Mouse (Mus musculus) intestine, embryonic 14.5 days (tissue): ENCODE measurements around the gene Lrrc4b. TPM values are rescaled to one million over a fixed set of nuclear protein-coding genes. Genes with fewer than 3 reads are reported as not detected.

Experiments
- ATAC-seq: fragments of 200-750 bp; cut with Nextera tagmentation; replicated peaks from 2 replicates; pipeline ENCODE4 v1.8.0; 2017; ENCODE audit warnings: low read depth, moderate number of reproducible peaks, moderate TSS enrichment, moderate library complexity; ENCODE audit not compliant: low FRiP score, low TSS enrichment
- DNase-seq: peaks from one replicate; pipeline ENCODE4 v3.0.0-alpha.2; 2018; ENCODE audit warnings: low spot score
- H3K27ac ChIP-seq: fragments of 300-500 bp; sonication (generic); 2 replicates; pipeline ENCODE4 v1.5.1; 2014; ENCODE audit warnings: low read depth, mild to moderate bottlenecking, control low read depth
- H3K27me3 ChIP-seq: fragments of 300-500 bp; sonication (generic); replicated peaks from 2 replicates; pipeline ENCODE4 v1.6.1; 2014; ENCODE audit warnings: low read length, control low read depth; ENCODE audit not compliant: control insufficient read depth, insufficient read depth
- H3K36me3 ChIP-seq: fragments of 300-500 bp; sonication (generic); 2 replicates; pipeline ENCODE4 v1.6.1; 2014; ENCODE audit warnings: low read length, control low read depth; ENCODE audit not compliant: control insufficient read depth, insufficient read depth
- H3K4me1 ChIP-seq: fragments of 300-500 bp; sonication (generic); replicated peaks from 2 replicates; pipeline ENCODE4 v1.6.1; 2014; ENCODE audit warnings: low read length, control low read depth, mixed read lengths; ENCODE audit not compliant: control insufficient read depth, insufficient read depth
- H3K4me2 ChIP-seq: fragments of 300-500 bp; sonication (generic); 2 replicates; pipeline ENCODE4 v1.6.1; 2014; ENCODE audit warnings: low read length
- H3K4me3 ChIP-seq: fragments of 300-500 bp; sonication (generic); 2 replicates; pipeline ENCODE4 v1.5.1; 2014; ENCODE audit warnings: low read depth, low read length, control low read depth, mixed read lengths
- H3K9ac ChIP-seq: fragments of 300-500 bp; sonication (generic); 2 replicates; pipeline ENCODE4 v1.6.1; 2014; ENCODE audit warnings: mild to moderate bottlenecking, low read length
- H3K9me3 ChIP-seq: fragments of 300-500 bp; sonication (generic); 2 replicates; pipeline ENCODE4 v1.6.1; 2016; ENCODE audit warnings: low read length, control low read depth; ENCODE audit not compliant: control insufficient read depth
- microRNA-seq: library from miRNA; unstranded; fragments of <30 nt; microRNA quantifications from one replicate; pipeline ENCODE4, GENCODE M21; 2016
- polyA plus RNA-seq: library from polyadenylated mRNA; unstranded; fragments of >200 nt; fragmentation: Nextera tagmentation; extraction: Ambion mirVana; gene quantifications from 2 replicates; pipeline ENCODE4 v1.2.1, GENCODE M21; 2014

Gene Lrrc4b
- polyA plus RNA-seq, 1 experiment from 2014 or later: 1.3 TPM

- Histone ChIP-seq H3K9ac (no peak overlapping the region), H3K4me3 (no peak overlapping the region)
Observed at GRCm38 (mm10) chr7:44507491-44507890, 78.7 kb downstream of the Lrrc4b start.

More at GRCm38 (mm10) chr7:44507491-44507890, 78.7 kb downstream of the Lrrc4b start:
- ATAC-seq (no peak), DNase-seq (no peak)
- Histone ChIP-seq H3K27ac (no peak overlapping the region), H3K9me3 (0 out of 2 replicates have a peak, but pooled peaks cover 3% of the 10 kb centered on the region), H3K36me3 (no peaks in the 10 kb centered on the region), H3K27me3 (0 out of 2 replicates have a peak, but pooled peaks cover 6% of the 10 kb centered on the region), H3K4me2 (no peak overlapping the region), H3K4me1 (no peaks in the 10 kb centered on the region)

Small RNAs within 50 kb of the gene (microRNA-seq; reads per million reads assigned to microRNA genes)
- 0.76 reads per million for gene Mir7052

Other genes starting within 250 kb of the Lrrc4b start
- not detected in 2 replicates for gene Klk1b24, start 240.8 kb upstream of the Lrrc4b start, polyA plus RNA-seq
- not detected in 2 replicates for gene Klk1b3, start 230.8 kb upstream of the Lrrc4b start, polyA plus RNA-seq
- not detected in 2 replicates for gene Klk1b4, start 221.6 kb upstream of the Lrrc4b start, polyA plus RNA-seq
- gene Klk1b5, start 213.1 kb upstream of the Lrrc4b start, polyA plus RNA-seq: not detected in 2 replicates
- 0.39 and 1.8 TPM in 2 replicates for gene Klk1, start 203.7 kb upstream of the Lrrc4b start, polyA plus RNA-seq
- not detected in 2 replicates for gene Gm36864, start 192.8 kb upstream of the Lrrc4b start, polyA plus RNA-seq
- gene 1700028J19Rik, start 182.3 kb upstream of the Lrrc4b start, polyA plus RNA-seq: 1.1 and 1.6 TPM in 2 replicates
- 124 and 129 TPM in 2 replicates for gene 2410002F23Rik, start 182.3 kb upstream of the Lrrc4b start, polyA plus RNA-seq
- gene Acp4, start 171.6 kb upstream of the Lrrc4b start, polyA plus RNA-seq: not detected in 2 replicates
- gene Gm15517, start 167.6 kb upstream of the Lrrc4b start, polyA plus RNA-seq: not detected in 2 replicates
- gene Clec11a, start 122.1 kb upstream of the Lrrc4b start, polyA plus RNA-seq: 5.4 and 6.3 TPM in 2 replicates
- 3.0 and 3.3 TPM in 2 replicates for gene Shank1, start 118.8 kb upstream of the Lrrc4b start, polyA plus RNA-seq
- 1.6 and 1.7 TPM in 2 replicates for gene Syt3, start 44.9 kb upstream of the Lrrc4b start, polyA plus RNA-seq
- gene 1700008O03Rik, start 43.2 kb upstream of the Lrrc4b start, polyA plus RNA-seq: 1.5 and 1.6 TPM in 2 replicates
- 0.65 TPM in 1 of 2 replicates, not detected in the other for gene Aspdh, start 36.4 kb downstream of the Lrrc4b start, polyA plus RNA-seq
- gene Josd2, start 39.0 kb downstream of the Lrrc4b start, polyA plus RNA-seq: 72.1 and 77.0 TPM in 2 replicates
- gene Emc10, start 67.5 kb downstream of the Lrrc4b start, polyA plus RNA-seq: 107 and 116 TPM in 2 replicates
- gene Fam71e1, start 67.6 kb downstream of the Lrrc4b start, polyA plus RNA-seq: 10.2 and 11.5 TPM in 2 replicates
- gene Mybpc2, start 95.6 kb downstream of the Lrrc4b start, polyA plus RNA-seq: 0.28 and 0.32 TPM in 2 replicates
- gene Spib, start 103.1 kb downstream of the Lrrc4b start, polyA plus RNA-seq: 0.12 and 0.20 TPM in 2 replicates
- 74.7 and 75.2 TPM in 2 replicates for gene Pold1, start 119.8 kb downstream of the Lrrc4b start, polyA plus RNA-seq
- gene Nr1h2, start 124.9 kb downstream of the Lrrc4b start, polyA plus RNA-seq: 69.4 and 70.6 TPM in 2 replicates
- 1.6 and 1.7 TPM in 2 replicates for gene Napsa, start 143.4 kb downstream of the Lrrc4b start, polyA plus RNA-seq
- 0.19 and 0.26 TPM in 2 replicates for gene Kcnc3, start 161.6 kb downstream of the Lrrc4b start, polyA plus RNA-seq
- 26.7 and 33.4 TPM in 2 replicates for gene Myh14, start 241.8 kb downstream of the Lrrc4b start, polyA plus RNA-seq